Mouse (Mus musculus) ES-E14 (cell line): ENCODE results near the gene Pramel1. TPM values are rescaled to one million over a fixed set of nuclear protein-coding genes. Genes with fewer than 3 reads are reported as not detected.

Source experiments
- DNase-seq: peaks from one replicate; pipeline ENCODE4 v3.0.0-alpha.2; 2013; ENCODE audit warnings: low read depth, low spot score
- H3K27ac ChIP-seq: 2 replicates; pipeline ENCODE4 v1.5.1; 2012; ENCODE audit warnings: low read depth, mild to moderate bottlenecking, low read length, moderate library complexity, mixed read lengths; ENCODE audit not compliant: poor library complexity, insufficient read depth, severe bottlenecking
- H3K36me3 ChIP-seq: 2 replicates; pipeline ENCODE4 v1.6.1; 2012; ENCODE audit warnings: mild to moderate bottlenecking, low read length, moderate library complexity, mixed read lengths; ENCODE audit not compliant: control insufficient read depth, poor library complexity, insufficient read depth, severe bottlenecking
- H3K4me1 ChIP-seq, 2 experiments: fragments of 150-350 bp in 1 of 2; sonication (generic) in 1 of 2; 2 replicates each; pipeline ENCODE4 v1.6.1; 2012; ENCODE audit warnings: low read length in 2 of 2, mild to moderate bottlenecking in 1 of 2, mixed read lengths in 1 of 2; ENCODE audit not compliant: control insufficient read depth in 2 of 2, insufficient read depth in 2 of 2, poor library complexity in 1 of 2
- H3K4me3 ChIP-seq, 2 experiments: fragments of 150-350 bp in 1 of 2; sonication (generic) in 1 of 2; 2 replicates each; pipeline ENCODE4 v1.5.1; 2012; ENCODE audit warnings: low read length in 2 of 2, low read depth in 1 of 2, mild to moderate bottlenecking in 1 of 2, mixed read lengths in 1 of 2; ENCODE audit not compliant: insufficient read depth in 1 of 2, poor library complexity in 1 of 2, severe bottlenecking in 1 of 2
- H3K9ac ChIP-seq: 2 replicates; pipeline ENCODE4 v1.6.1; 2012; ENCODE audit warnings: low read depth, mild to moderate bottlenecking, low read length, mixed read lengths; ENCODE audit not compliant: poor library complexity, insufficient read depth, severe bottlenecking
- H3K9me3 ChIP-seq: fragments of 150-350 bp; sonication (generic); 2 replicates; pipeline ENCODE4 v1.6.1; 2012; ENCODE audit warnings: low read depth, mild to moderate bottlenecking, low read length; ENCODE audit not compliant: control insufficient read depth, insufficient read depth
- CHD2 ChIP-seq: IDR thresholded peaks from 2 replicates; pipeline ENCODE4 v1.6.1; 2014; ENCODE audit warnings: mild to moderate bottlenecking, low read depth, low read length, inconsistent platforms
- HCFC1 ChIP-seq: IDR thresholded peaks from 2 replicates; pipeline ENCODE4 v1.6.1; 2012; ENCODE audit warnings: low read length, inconsistent platforms, borderline replicate concordance; ENCODE audit not compliant: insufficient read depth
- MAFK ChIP-seq: IDR thresholded peaks from 2 replicates; pipeline ENCODE4 v1.6.1; 2014; ENCODE audit warnings: mild to moderate bottlenecking, low read depth, low read length, inconsistent platforms; ENCODE audit not compliant: insufficient read depth
- ZC3H11A ChIP-seq: IDR thresholded peaks from 2 replicates; pipeline ENCODE4 v1.6.1; 2012; ENCODE audit warnings: low read depth, mild to moderate bottlenecking, inconsistent platforms, low read length, borderline replicate concordance
- ZNF384 ChIP-seq: IDR thresholded peaks from 2 replicates; pipeline ENCODE4 v1.6.1; 2012; ENCODE audit warnings: low read depth, low read length, inconsistent platforms
- in situ Hi-C, 2 experiments: fragments of 600-800 bp; cut with MboI; formaldehyde crosslinking; loops; one replicate each; pipeline ENCODE4 v1.15.1; 2025; ENCODE audit warnings: low sequenced_read_pairs in 2 of 2, inconsistent platforms in 1 of 2; ENCODE audit not compliant: unreplicated experiment in 2 of 2
- total RNA-seq: library from RNA; depleted of rRNA; stranded (reverse); fragments of 300-350 nt; gene quantifications from 2 replicates; pipeline ENCODE4 v1.2.3, GENCODE M21; 2012

Gene Pramel1
- total RNA-seq, 1 experiment: 2.0 TPM

DNA sequence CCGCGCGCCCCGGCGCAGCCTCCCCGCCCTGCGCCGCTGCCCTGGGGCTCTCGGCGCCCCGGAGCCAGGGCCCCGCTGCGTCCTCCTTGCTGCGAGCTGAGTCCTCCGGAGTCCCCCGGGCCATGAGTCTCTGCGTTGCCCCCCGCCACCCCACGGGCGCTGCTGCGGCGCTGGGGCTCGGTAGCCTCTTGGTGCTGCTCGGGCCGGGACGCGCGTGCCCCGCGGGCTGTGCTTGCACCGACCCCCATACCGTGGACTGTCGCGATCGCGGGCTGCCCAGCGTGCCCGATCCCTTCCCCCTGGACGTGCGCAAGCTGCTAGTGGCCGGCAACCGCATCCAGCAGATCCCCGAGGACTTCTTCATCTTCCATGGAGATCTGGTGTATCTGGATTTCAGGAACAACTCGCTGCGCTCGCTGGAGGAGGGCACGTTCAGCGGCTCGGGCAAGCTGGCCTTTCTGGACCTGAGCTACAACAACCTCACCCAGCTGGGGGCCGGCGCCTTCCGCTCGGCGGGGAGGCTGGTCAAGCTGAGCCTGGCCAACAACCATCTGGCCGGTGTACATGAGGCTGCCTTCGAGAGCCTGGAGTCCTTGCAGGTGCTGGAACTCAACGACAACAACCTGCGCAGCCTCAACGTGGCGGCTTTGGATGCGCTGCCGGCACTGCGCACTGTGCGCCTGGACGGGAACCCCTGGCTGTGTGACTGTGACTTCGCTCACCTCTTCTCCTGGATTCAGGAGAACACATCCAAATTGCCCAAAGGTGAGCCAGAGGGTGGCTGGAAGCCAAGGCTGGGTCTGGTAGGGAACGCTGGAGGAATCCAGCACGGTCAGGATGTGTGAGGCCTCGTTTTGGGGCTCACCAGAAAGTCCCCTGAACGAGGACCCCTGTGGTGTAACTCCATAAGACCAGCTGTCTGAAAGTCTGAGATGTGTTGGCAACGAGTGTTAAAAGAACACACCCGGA lies 43.9 kb upstream of the Pramel1 start:
- Histone ChIP-seq H3K9me3 (no peaks in the 10 kb centered on the region), H3K4me3 (peak overlapping the region; percentile 63 to 67), H3K27ac (no peak overlapping the region), H3K9ac (peak overlapping the region; percentile 25; the same call in 1 of the 2 replicates), H3K4me1 (peaks cover 0 to 7% of the 10 kb centered on the region in 2 experiments; a peak in 1 of 4 replicates), H3K36me3 (no peaks in the 10 kb centered on the region)
- no peak for DNase-seq
- no peak for TF ChIP-seq MAFK
- in situ Hi-C loops: no loop called here

GRCm38 (mm10) chr4:143352301-143352700 lies 41.9 kb upstream of the Pramel1 start:
- no peak overlapping the region for H3K9ac ChIP-seq
- in situ Hi-C loops: no loop called here
- no peak for TF ChIP-seq ZNF384
- DNase-seq: no peak
- H3K4me3 ChIP-seq: no peak overlapping the region
- peaks cover 0 to 7% of the 10 kb centered on the region in 2 experiments; a peak in 1 of 4 replicates for H3K4me1 ChIP-seq
- H3K27ac ChIP-seq: no peak overlapping the region
- H3K9me3 ChIP-seq: no peaks in the 10 kb centered on the region
- H3K36me3 ChIP-seq: no peaks in the 10 kb centered on the region

DNA sequence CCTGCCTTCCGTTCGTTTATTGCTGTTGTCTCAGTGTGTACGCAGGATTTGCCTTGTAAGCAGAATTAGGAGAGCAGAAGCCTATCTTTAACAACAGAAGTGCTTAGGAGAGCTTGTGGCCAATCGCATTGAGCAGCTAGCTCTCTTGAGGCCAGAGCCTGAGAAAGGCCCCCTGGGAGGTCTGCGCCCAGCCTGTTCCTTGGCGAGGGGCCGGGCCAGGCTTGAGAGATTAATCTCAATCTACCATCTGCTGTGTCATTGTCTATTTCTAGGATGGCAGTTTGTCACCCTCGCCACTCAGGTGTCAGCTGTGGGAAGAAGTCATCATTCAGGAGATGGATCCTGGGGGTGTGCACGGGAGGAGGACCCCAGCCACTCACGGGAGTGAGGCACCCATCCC lies 32.7 kb upstream of the Pramel1 start:
- no peak overlapping the region for H3K9ac ChIP-seq
- DNase-seq: no peak
- no peaks in the 10 kb centered on the region for H3K4me1 ChIP-seq
- in situ Hi-C loops: no loop called here
- TF ChIP-seq MAFK (0 out of 2 replicates have a peak, but pooled peaks have one; percentile 4), CHD2 (no peak), ZNF384 (no peak)
- no peak overlapping the region for H3K4me3 ChIP-seq
- H3K36me3 ChIP-seq: no peaks in the 10 kb centered on the region
- H3K9me3 ChIP-seq: no peaks in the 10 kb centered on the region
- no peak overlapping the region for H3K27ac ChIP-seq

- TF ChIP-seq ZNF384 (no peak), CHD2 (no peak), HCFC1 (no peak), MAFK (no peak), ZC3H11A (no peak)
- Histone ChIP-seq H3K27ac (no peak overlapping the region), H3K4me1 (no peaks in the 10 kb centered on the region), H3K4me3 (no peak overlapping the region), H3K36me3 (no peaks in the 10 kb centered on the region), H3K9ac (no peak overlapping the region), H3K9me3 (no peaks in the 10 kb centered on the region)
- in situ Hi-C loops: no loop called here
- DNase-seq: no peak
These were observed 27.7 kb upstream of the Pramel1 start for GRCm38 (mm10) chr4:143366415-143367041.

- no peak overlapping the region for H3K27ac ChIP-seq
- H3K9me3 ChIP-seq: no peaks in the 10 kb centered on the region
- no peak for DNase-seq
- no peak overlapping the region for H3K4me3 ChIP-seq
- TF ChIP-seq HCFC1: no peak
- peaks cover 0 to 4% of the 10 kb centered on the region in 2 experiments; a peak in 1 of 4 replicates for H3K4me1 ChIP-seq
- H3K9ac ChIP-seq: no peak overlapping the region
- no peaks in the 10 kb centered on the region for H3K36me3 ChIP-seq
- in situ Hi-C loops: loop anchor here in 1 of 2 experiments (25.0 kb wide), 1 partner anchor 342 kb away; no protein-coding TSS in a partner anchor
These were observed 14.7 kb upstream of the Pramel1 start for GRCm38 (mm10) chr4:143379480-143379879.
